Mouse (Mus musculus): ENCODE data around the gene Prtn3. TPM values are rescaled to one million over a fixed set of nuclear protein-coding genes. Genes with fewer than 3 reads are reported as not detected.
"Not testable (repeated sequence)": the region's sequence is repeated elsewhere in the genome, so short reads cannot be mapped to it uniquely, and the experiment has no call there.

Gene Prtn3
- polyA plus RNA-seq, 1 experiment from 2014 or later = 8.1 TPM

GRCm38 (mm10) chr10:79871845-79872244 is 2.4 kb upstream of the Prtn3 start:
- Histone ChIP-seq H3K4me3 (no peak overlapping the region), H3K27me3 (ENCODE audit: poor library complexity, severe bottlenecking) (peaks cover 14% of the 10 kb centered on the region), H3K36me3 (replicated peaks) (peaks cover 54% of the 10 kb centered on the region), H3K4me1 (peaks cover 41% of the 10 kb centered on the region), H3K9me3 (no peaks in the 10 kb centered on the region), H3K27ac (no peak overlapping the region)
- no peak for DNase-seq (ENCODE audit: extremely low spot score, low spot score)
- WGBS = 93% methylated on average over 8 of the region's 8 CpGs

DNA sequence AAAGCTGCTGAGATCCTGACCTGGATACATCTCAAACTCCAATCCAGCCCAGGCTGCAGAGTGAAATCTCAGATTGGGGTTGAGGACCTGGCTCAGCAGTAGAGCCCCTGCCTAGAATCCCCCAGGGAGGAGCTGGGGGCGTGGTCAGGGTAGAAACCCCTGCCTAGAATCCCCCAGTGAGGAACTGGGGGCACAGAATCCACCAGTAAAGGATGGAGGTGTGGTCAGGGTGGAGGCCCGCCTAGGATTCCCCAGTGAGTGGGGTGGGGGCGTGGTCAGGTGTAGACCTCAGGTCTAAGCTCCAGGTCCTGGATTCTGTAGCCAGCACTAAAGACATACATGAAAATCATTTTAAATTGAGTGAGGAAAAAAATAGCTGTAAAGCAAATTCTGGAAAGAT is 1.4 kb upstream of the Prtn3 start:
- no peak for DNase-seq (ENCODE audit: extremely low spot score, low spot score)
- H3K36me3 ChIP-seq (replicated peaks) = peaks cover 46% of the 10 kb centered on the region
- H3K4me3 ChIP-seq = peak overlapping the region; percentile 71
- peak overlapping the region; percentile 97 for H3K27ac ChIP-seq
- peaks cover 45% of the 10 kb centered on the region for H3K4me1 ChIP-seq
- WGBS = 40% methylated on average over 3 of the region's 3 CpGs
- H3K9me3 ChIP-seq = no peaks in the 10 kb centered on the region
- H3K27me3 ChIP-seq (ENCODE audit: poor library complexity, severe bottlenecking) = peaks cover 19% of the 10 kb centered on the region

GRCm38 (mm10) chr10:79873313-79873712 is 963 bp upstream of the Prtn3 start:
- H3K9me3 ChIP-seq = no peaks in the 10 kb centered on the region
- peak overlapping the region; percentile 71 for H3K4me3 ChIP-seq
- peaks cover 43% of the 10 kb centered on the region for H3K36me3 ChIP-seq (replicated peaks)
- peak overlapping the region; percentile 97 for H3K27ac ChIP-seq
- 21% methylated on average over 6 of the region's 6 CpGs for WGBS
- no peak for DNase-seq (ENCODE audit: extremely low spot score, low spot score)
- H3K4me1 ChIP-seq = peaks cover 47% of the 10 kb centered on the region
- H3K27me3 ChIP-seq (ENCODE audit: poor library complexity, severe bottlenecking) = peaks cover 19% of the 10 kb centered on the region

DNA sequence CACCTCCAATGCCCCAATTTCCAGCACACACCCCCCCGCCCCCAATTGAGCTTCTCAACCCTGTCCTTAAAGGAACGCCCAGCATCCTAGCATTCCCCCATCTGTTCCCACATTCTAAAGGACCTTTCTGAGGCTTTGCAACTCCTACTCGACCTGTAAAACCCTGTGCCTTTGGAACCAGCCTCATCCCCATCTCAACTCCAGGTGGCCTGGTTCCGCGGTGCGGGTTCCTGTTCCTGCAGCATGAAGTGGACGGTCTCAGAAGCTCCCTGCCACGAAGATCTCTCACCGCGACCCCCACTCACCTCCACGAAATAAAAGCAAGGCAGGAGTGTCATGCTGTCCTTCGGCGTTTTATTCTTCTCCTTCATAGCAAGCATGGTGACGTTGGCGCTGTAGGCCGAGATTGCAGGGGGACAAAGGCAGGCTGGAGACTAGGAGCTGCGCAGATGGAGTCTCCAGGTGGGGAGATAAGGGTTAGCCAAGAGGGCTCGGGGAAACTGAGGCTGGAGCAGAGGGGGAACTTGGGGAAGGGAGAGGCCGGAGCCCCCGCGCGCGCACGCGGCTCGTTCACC is 474 bp upstream of the Prtn3 start:
- H3K4me1 ChIP-seq = peaks cover 47% of the 10 kb centered on the region
- WGBS = 3% methylated on average over 26 of the region's 26 CpGs
- no peak for DNase-seq (ENCODE audit: extremely low spot score, low spot score)

DNA sequence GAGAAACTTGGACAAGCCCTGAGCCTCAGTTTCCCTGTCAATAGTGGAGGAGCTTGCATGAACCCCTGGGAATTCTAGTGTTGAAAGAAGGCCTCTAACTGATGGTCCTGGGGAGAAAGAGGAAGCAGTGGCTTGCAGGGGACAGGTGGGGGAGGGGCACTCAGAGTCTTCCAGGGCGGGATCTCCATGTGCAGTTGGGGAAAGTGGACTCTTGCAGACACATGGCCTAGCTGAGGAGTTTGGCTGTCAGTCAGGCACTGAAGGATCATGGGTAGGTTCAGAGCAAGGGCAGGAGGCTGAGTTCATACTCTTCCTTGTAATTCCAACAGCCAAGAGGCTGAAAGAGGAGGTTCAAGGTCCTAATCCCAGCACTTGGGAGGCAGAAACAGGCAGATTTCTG is 2.9 kb downstream of the Prtn3 start:
- 58% methylated on average over 1 of the region's 1 CpGs for WGBS

More for the DNA sequence above, 474 bp upstream of the Prtn3 start:
- peaks cover 19% of the 10 kb centered on the region for H3K27me3 ChIP-seq (ENCODE audit: poor library complexity, severe bottlenecking)
- no peaks in the 10 kb centered on the region for H3K9me3 ChIP-seq
- H3K36me3 ChIP-seq (replicated peaks) = peaks cover 40% of the 10 kb centered on the region
- peak overlapping the region; percentile 71 for H3K4me3 ChIP-seq
- H3K27ac ChIP-seq = peak overlapping the region; percentile 97

DNA sequence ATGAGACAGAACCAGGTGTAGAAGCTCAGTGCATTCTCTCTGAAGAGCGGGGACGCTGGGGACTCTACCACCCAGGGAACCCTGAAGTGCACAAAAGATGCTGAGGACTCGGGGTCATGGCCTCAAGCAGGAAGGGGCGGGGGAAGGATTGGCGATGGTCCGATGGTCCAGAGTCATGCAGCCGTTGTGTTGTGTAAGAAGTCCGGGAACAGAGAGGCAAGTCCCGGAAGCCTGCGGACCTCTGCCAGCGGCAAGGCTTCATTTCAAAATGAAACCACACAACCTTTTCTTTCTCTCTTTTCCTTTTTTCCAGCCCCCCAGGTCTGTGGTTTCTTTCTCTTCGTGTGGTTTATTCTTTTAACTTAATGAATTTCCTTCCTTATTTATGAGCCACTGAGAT is 3.5 kb downstream of the Prtn3 start:
- Histone ChIP-seq H3K4me1 (peaks cover 62% of the 10 kb centered on the region), H3K27ac (no peak overlapping the region), H3K36me3 (replicated peaks) (peaks cover 2% of the 10 kb centered on the region), H3K9me3 (no peaks in the 10 kb centered on the region), H3K27me3 (ENCODE audit: poor library complexity, severe bottlenecking) (peaks cover 57% of the 10 kb centered on the region), H3K4me3 (no peak overlapping the region)
- 55% methylated on average over 12 of the region's 12 CpGs for WGBS
- no peak for DNase-seq (ENCODE audit: extremely low spot score, low spot score)

More for the DNA sequence above, 2.9 kb downstream of the Prtn3 start:
- Histone ChIP-seq H3K36me3 (replicated peaks) (peaks cover 8% of the 10 kb centered on the region), H3K27ac (no peak overlapping the region), H3K9me3 (no peaks in the 10 kb centered on the region), H3K27me3 (ENCODE audit: poor library complexity, severe bottlenecking) (peaks cover 52% of the 10 kb centered on the region), H3K4me3 (no peak overlapping the region), H3K4me1 (peaks cover 61% of the 10 kb centered on the region)
- no peak for DNase-seq (ENCODE audit: extremely low spot score, low spot score)

DNA sequence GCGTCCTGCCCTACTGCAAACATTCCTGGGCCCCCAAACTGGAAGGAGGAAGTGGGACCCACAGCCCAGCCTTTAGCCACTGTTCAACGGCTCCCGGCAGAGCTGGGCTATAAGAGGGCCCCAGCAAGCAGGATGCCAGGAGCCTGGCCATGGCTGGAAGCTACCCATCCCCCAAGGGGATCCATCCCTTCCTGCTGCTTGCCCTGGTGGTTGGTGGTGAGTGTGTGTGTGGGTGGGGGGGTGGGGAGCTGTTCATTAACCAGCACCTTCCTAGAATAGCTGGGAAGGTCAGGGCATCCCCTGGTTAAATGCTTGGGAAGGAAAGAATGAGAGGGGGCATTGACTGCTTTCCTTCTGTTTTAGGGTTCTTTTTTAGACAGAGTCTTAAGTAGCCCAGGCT is 5.3 kb downstream of the Prtn3 start:
- Histone ChIP-seq H3K36me3 (replicated peaks) (no peaks in the 10 kb centered on the region), H3K4me1 (peaks cover 53% of the 10 kb centered on the region), H3K4me3 (no peak overlapping the region), H3K27me3 (ENCODE audit: poor library complexity, severe bottlenecking) (peaks cover 75% of the 10 kb centered on the region), H3K9me3 (no peaks in the 10 kb centered on the region), H3K27ac (no peak overlapping the region)
- WGBS = 45% methylated on average over 3 of the region's 3 CpGs
- DNase-seq (ENCODE audit: extremely low spot score, low spot score) = no peak

- peaks cover 41% of the 10 kb centered on the region for H3K4me1 ChIP-seq
- H3K9me3 ChIP-seq = no peaks in the 10 kb centered on the region
- H3K36me3 ChIP-seq (replicated peaks) = no peaks in the 10 kb centered on the region
- WGBS = 17% methylated on average over 9 of the region's 9 CpGs
- DNase-seq (ENCODE audit: extremely low spot score, low spot score) = no peak
- H3K4me3 ChIP-seq = peak overlapping the region; percentile 15; the same call in 1 of the 2 replicates
- peaks cover 67% of the 10 kb centered on the region for H3K27me3 ChIP-seq (ENCODE audit: poor library complexity, severe bottlenecking)
- no peak overlapping the region for H3K27ac ChIP-seq
Measured at GRCm38 (mm10) chr10:79880721-79881120, 6.4 kb downstream of the Prtn3 start.

GRCm38 (mm10) chr10:79881981-79882380 is 7.7 kb downstream of the Prtn3 start:
- no peak for DNase-seq (ENCODE audit: extremely low spot score, low spot score)
- WGBS = 8% methylated on average over 22 of the region's 22 CpGs

DNA sequence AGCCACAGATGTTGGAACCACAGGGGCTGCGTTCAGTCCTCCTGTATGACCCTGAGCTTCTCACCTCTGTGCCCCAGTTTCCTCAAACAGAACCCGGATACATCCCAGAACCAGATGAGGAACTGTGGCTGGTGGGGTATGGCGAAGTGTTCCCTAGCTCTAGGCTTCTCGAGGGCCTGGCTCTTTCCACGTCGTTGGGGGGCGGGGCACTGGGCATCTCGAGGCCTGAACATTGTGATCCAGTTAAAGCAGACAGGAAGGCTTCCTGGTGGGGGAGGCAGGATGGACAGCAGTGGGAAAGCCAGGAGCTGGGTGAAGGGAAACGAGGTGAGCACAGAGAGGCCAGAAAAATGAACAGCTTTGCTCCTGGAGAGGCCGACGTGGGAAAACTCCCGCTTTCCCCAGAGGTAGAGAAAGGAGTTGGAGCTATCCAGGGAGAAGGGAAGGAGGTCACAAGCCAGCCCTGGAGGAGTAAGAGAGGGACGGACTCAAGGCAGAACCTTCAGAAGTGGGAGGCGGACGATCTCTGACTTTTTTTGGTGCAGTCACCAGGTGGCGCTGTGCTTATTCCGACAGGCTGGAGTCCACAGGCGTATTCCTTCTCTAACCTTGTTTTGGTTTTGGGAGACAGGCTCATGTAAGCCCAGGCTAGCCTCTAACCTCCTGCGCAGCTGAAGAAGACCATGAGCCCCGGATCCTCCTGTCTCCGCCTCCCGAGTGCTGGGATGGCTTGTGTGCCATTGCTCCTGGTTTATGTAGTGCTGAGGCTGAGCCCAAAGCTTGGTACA is 9.2 kb downstream of the Prtn3 start:
- no peaks in the 10 kb centered on the region for H3K9me3 ChIP-seq
- no peaks in the 10 kb centered on the region for H3K36me3 ChIP-seq (replicated peaks)
- H3K27me3 ChIP-seq (ENCODE audit: poor library complexity, severe bottlenecking) = peaks cover 74% of the 10 kb centered on the region
- H3K27ac ChIP-seq = no peak overlapping the region
- peak overlapping the region; percentile 24 for H3K4me3 ChIP-seq
- 16% methylated on average over 22 of the region's 22 CpGs for WGBS
- H3K4me1 ChIP-seq = peaks cover 29% of the 10 kb centered on the region
- peak; percentile 76 for DNase-seq (ENCODE audit: extremely low spot score, low spot score)

More at GRCm38 (mm10) chr10:79881981-79882380, 7.7 kb downstream of the Prtn3 start:
- Histone ChIP-seq H3K36me3 (replicated peaks) (no peaks in the 10 kb centered on the region), H3K27me3 (ENCODE audit: poor library complexity, severe bottlenecking) (peaks cover 67% of the 10 kb centered on the region), H3K27ac (peak overlapping the region; percentile 31; the same call in 1 of the 2 replicates), H3K9me3 (no peaks in the 10 kb centered on the region), H3K4me3 (peak overlapping the region; percentile 36), H3K4me1 (peaks cover 40% of the 10 kb centered on the region)

DNA sequence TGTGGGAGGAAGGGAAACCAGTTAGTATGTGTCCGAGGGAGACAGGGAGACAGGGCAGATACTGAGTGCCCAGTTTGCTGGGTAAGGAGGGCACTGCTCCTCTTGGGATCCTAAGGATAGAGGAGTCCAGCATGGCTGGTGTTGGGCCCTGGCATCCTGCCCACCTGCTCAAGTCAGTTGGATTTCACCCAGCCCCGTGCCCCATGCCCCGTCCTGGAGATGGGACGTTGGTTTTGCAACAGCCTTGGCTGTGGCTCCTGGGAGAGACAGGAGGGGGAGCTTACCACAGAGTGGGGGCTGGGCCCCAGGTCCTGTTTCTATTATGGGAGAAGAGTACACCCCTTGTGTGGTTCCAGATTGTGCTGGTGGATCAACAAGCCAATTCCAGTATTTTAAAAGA is 10.2 kb downstream of the Prtn3 start:
- peaks cover 25% of the 10 kb centered on the region for H3K4me1 ChIP-seq
- no peak for DNase-seq (ENCODE audit: extremely low spot score, low spot score)
- no peaks in the 10 kb centered on the region for H3K9me3 ChIP-seq
- no peak overlapping the region for H3K27ac ChIP-seq
- peaks cover 71% of the 10 kb centered on the region for H3K27me3 ChIP-seq (ENCODE audit: poor library complexity, severe bottlenecking)
- 83% methylated on average over 4 of the region's 4 CpGs for WGBS
- H3K4me3 ChIP-seq = no peak overlapping the region
- no peaks in the 10 kb centered on the region for H3K36me3 ChIP-seq (replicated peaks)

DNA sequence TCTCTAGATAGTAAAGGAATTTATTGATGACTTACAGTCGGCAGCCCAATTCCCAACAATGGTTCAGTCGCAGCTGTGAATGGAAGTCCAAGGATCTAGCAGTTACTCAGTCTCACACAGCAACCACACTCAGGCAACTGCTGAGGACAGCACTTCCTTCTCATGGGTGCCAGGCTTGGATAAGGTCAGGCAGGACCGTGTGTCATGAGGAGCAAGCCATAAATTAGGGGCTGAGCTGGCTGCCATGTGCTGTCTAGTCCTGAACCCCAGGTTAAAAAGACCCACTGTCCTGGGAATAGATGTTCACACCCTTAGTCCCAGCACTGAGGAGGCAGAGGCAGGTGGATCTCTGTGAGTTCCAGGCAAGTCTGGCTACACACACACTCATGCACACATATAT is 10.7 kb downstream of the Prtn3 start:
- not testable (repeated sequence) for DNase-seq (ENCODE audit: extremely low spot score, low spot score); H3K36me3 ChIP-seq (replicated peaks); H3K4me3 ChIP-seq; H3K9me3 ChIP-seq; H3K27ac ChIP-seq
- Histone ChIP-seq H3K4me1 (peaks cover 23% of the 10 kb centered on the region), H3K27me3 (ENCODE audit: poor library complexity, severe bottlenecking) (peaks cover 69% of the 10 kb centered on the region)
- 86% methylated on average over 3 of the region's 3 CpGs for WGBS

GRCm38 (mm10) chr10:79886054-79886453 is 11.8 kb downstream of the Prtn3 start, which contains the start of gene Elane:
Elane (plus strand) TSS chr10:79886247.
- 85% methylated on average over 6 of the region's 6 CpGs for WGBS
- H3K27ac ChIP-seq = no peak within 1 kb of the TSS
- peaks cover 69% of the 10 kb centered on the region for H3K27me3 ChIP-seq (ENCODE audit: poor library complexity, severe bottlenecking)
- no peak within 1 kb of the TSS for H3K4me3 ChIP-seq
- no peaks in the 10 kb centered on the region for H3K36me3 ChIP-seq (replicated peaks)
- peaks cover 20% of the 10 kb centered on the region for H3K4me1 ChIP-seq
- no peak for DNase-seq (ENCODE audit: extremely low spot score, low spot score)
- no peaks in the 10 kb centered on the region for H3K9me3 ChIP-seq
